Mouse (Mus musculus): ENCODE results near the gene Nmrk2. TPM values are rescaled to one million over a fixed set of nuclear protein-coding genes. Genes with fewer than 3 reads are reported as not detected.

The Nmrk2 gene
- polyA plus RNA-seq, 1 experiment from 2014 or later = 0.30 TPM

GRCm38 (mm10) chr10:81210154-81210553 lies 8.3 kb upstream of the Nmrk2 start:
- H3K4me2 ChIP-seq = no peak overlapping the region
- no peaks in the 10 kb centered on the region for H3K36me3 ChIP-seq
- no peaks in the 10 kb centered on the region for H3K9me3 ChIP-seq
- H3K4me1 ChIP-seq = no peaks in the 10 kb centered on the region
- no peak overlapping the region for H3K9ac ChIP-seq
- no peak overlapping the region for H3K4me3 ChIP-seq
- 92% methylated on average over 5 of the region's 5 CpGs for WGBS
- no peaks in the 10 kb centered on the region; the same call in 1 of the 2 replicates for H3K27me3 ChIP-seq
- H3K27ac ChIP-seq = no peak overlapping the region
- no peak for ATAC-seq (ENCODE audit: borderline replicate concordance, extremely low read depth, low FRiP score, low TSS enrichment)

GRCm38 (mm10) chr10:81204137-81204536 lies 2.3 kb upstream of the Nmrk2 start:
- no peak overlapping the region for H3K9ac ChIP-seq
- 75% methylated on average over 4 of the region's 4 CpGs for WGBS
- no peaks in the 10 kb centered on the region for H3K4me1 ChIP-seq
- H3K4me3 ChIP-seq = no peak overlapping the region
- H3K4me2 ChIP-seq = no peak overlapping the region
- H3K9me3 ChIP-seq = no peaks in the 10 kb centered on the region
- H3K36me3 ChIP-seq = no peaks in the 10 kb centered on the region
- no peak overlapping the region for H3K27ac ChIP-seq
- no peak for ATAC-seq (ENCODE audit: borderline replicate concordance, extremely low read depth, low FRiP score, low TSS enrichment)
- H3K27me3 ChIP-seq = peaks cover 3% of the 10 kb centered on the region; the same call in 1 of the 2 replicates

GRCm38 (mm10) chr10:81202978-81203720 lies 1.3 kb upstream of the Nmrk2 start:
- ATAC-seq (ENCODE audit: borderline replicate concordance, extremely low read depth, low FRiP score, low TSS enrichment) = no peak
- Histone ChIP-seq H3K4me2 (no peak overlapping the region), H3K36me3 (no peaks in the 10 kb centered on the region), H3K9me3 (no peaks in the 10 kb centered on the region), H3K4me1 (no peaks in the 10 kb centered on the region), H3K27ac (no peak overlapping the region), H3K9ac (no peak overlapping the region), H3K4me3 (no peak overlapping the region), H3K27me3 (peaks cover 9% of the 10 kb centered on the region; the same call in 1 of the 2 replicates)
- 55% methylated on average over 8 of the region's 8 CpGs for WGBS

GRCm38 (mm10) chr10:81200605-81201287 lies 1.1 kb downstream of the Nmrk2 start:
- no peaks in the 10 kb centered on the region for H3K36me3 ChIP-seq
- H3K27me3 ChIP-seq = peaks cover 26% of the 10 kb centered on the region
- no peak overlapping the region for H3K4me3 ChIP-seq
- H3K4me2 ChIP-seq = no peak overlapping the region
- no peak for ATAC-seq (ENCODE audit: borderline replicate concordance, extremely low read depth, low FRiP score, low TSS enrichment)
- H3K9me3 ChIP-seq = no peaks in the 10 kb centered on the region
- no peaks in the 10 kb centered on the region for H3K4me1 ChIP-seq
- 64% methylated on average over 20 of the region's 20 CpGs for WGBS
- no peak overlapping the region for H3K9ac ChIP-seq
- H3K27ac ChIP-seq = no peak overlapping the region

- Histone ChIP-seq H3K36me3 (no peaks in the 10 kb centered on the region), H3K4me2 (no peak overlapping the region), H3K4me3 (no peak overlapping the region), H3K9ac (no peak overlapping the region), H3K27me3 (peaks cover 32% of the 10 kb centered on the region), H3K4me1 (no peaks in the 10 kb centered on the region), H3K9me3 (no peaks in the 10 kb centered on the region), H3K27ac (no peak overlapping the region)
- no peak for ATAC-seq (ENCODE audit: borderline replicate concordance, extremely low read depth, low FRiP score, low TSS enrichment)
- WGBS = 81% methylated on average over 13 of the region's 13 CpGs
Measured at GRCm38 (mm10) chr10:81200141-81200540, 1.7 kb downstream of the Nmrk2 start.

DNA sequence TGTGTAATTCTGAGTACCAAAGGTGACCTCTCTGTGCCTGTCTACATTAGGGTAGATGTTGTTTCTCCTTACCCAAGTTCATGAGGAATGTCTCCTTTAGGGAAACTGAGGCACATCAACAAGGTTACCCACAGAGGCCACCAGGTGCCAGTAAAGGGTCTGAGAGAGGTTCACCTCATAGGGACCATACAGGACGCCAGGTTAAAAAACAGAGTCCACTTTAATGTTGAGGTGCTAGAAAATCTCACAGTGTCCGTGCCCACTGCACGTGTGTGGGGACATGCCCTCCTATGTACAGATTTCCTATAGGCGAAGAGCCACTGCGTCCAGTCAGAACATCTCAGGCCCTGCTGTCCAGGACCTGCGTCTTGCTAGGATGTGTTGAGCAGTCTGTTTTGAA lies 2.9 kb downstream of the Nmrk2 start:
- H3K4me2 ChIP-seq = no peak overlapping the region

GRCm38 (mm10) chr10:81198230-81198629 lies 3.6 kb downstream of the Nmrk2 start:
- WGBS = 3% methylated on average over 9 of the region's 9 CpGs

More for the DNA sequence above, 2.9 kb downstream of the Nmrk2 start:
- peaks cover 6% of the 10 kb centered on the region; the same call in 1 of the 2 replicates for H3K4me1 ChIP-seq
- H3K9me3 ChIP-seq = no peaks in the 10 kb centered on the region
- no peak overlapping the region for H3K9ac ChIP-seq
- no peak overlapping the region for H3K27ac ChIP-seq
- H3K4me3 ChIP-seq = no peak overlapping the region
- WGBS = 81% methylated on average over 6 of the region's 6 CpGs
- no peaks in the 10 kb centered on the region for H3K36me3 ChIP-seq
- ATAC-seq (ENCODE audit: borderline replicate concordance, extremely low read depth, low FRiP score, low TSS enrichment) = no peak
- peaks cover 44% of the 10 kb centered on the region for H3K27me3 ChIP-seq

GRCm38 (mm10) chr10:81197305-81197704 lies 4.5 kb downstream of the Nmrk2 start:
- peaks cover 54% of the 10 kb centered on the region for H3K27me3 ChIP-seq
- H3K27ac ChIP-seq = no peak overlapping the region
- no peaks in the 10 kb centered on the region for H3K9me3 ChIP-seq
- H3K4me1 ChIP-seq = peaks cover 16% of the 10 kb centered on the region
- no peak for ATAC-seq (ENCODE audit: borderline replicate concordance, extremely low read depth, low FRiP score, low TSS enrichment)
- no peak overlapping the region for H3K9ac ChIP-seq
- WGBS = 47% methylated on average over 6 of the region's 6 CpGs
- H3K36me3 ChIP-seq = no peaks in the 10 kb centered on the region
- H3K4me2 ChIP-seq = no peak overlapping the region
- no peak overlapping the region for H3K4me3 ChIP-seq

More at GRCm38 (mm10) chr10:81198230-81198629, 3.6 kb downstream of the Nmrk2 start:
- Histone ChIP-seq H3K36me3 (no peaks in the 10 kb centered on the region), H3K27me3 (peaks cover 51% of the 10 kb centered on the region), H3K4me1 (peaks cover 9% of the 10 kb centered on the region), H3K27ac (no peak overlapping the region), H3K9me3 (no peaks in the 10 kb centered on the region), H3K9ac (no peak overlapping the region), H3K4me2 (no peak overlapping the region), H3K4me3 (no peak overlapping the region)
- no peak for ATAC-seq (ENCODE audit: borderline replicate concordance, extremely low read depth, low FRiP score, low TSS enrichment)

DNA sequence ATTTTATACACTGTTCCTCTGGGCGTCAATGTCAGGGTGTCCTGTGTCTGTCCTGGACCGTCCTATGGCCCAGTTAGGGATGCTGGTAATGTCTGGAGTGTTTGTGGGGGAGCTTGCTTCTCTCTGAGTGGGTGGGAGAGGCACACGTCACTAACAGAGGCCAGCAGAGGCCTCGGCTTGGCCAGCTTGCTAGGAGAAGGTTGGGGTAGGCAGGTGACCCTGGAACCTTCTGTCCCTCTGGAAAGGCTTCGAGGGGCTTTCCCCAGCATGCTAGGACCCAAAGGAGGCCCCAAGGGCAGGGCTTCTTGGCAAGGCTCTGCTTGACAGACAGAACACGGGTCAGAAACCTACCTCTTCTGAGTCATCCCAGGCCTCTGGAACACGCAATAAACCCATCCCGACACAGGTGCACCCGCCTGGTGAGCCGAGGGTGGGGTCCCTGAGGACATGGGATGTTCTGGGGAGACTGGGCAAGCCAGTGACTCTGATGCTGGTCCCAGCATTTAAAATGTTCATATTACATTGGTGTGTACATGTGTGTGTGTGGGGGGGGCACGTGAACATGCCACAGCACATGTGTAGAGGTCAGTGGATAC lies 5.3 kb downstream of the Nmrk2 start:
- ATAC-seq (ENCODE audit: borderline replicate concordance, extremely low read depth, low FRiP score, low TSS enrichment) = no peak
- 51% methylated on average over 11 of the region's 11 CpGs for WGBS
- peaks cover 54% of the 10 kb centered on the region for H3K27me3 ChIP-seq
- no peak overlapping the region for H3K4me3 ChIP-seq
- H3K4me2 ChIP-seq = no peak overlapping the region
- H3K9ac ChIP-seq = no peak overlapping the region
- peaks cover 23% of the 10 kb centered on the region for H3K4me1 ChIP-seq
- H3K27ac ChIP-seq = no peak overlapping the region; the same call in 1 of the 2 replicates
- no peaks in the 10 kb centered on the region for H3K36me3 ChIP-seq
- no peaks in the 10 kb centered on the region for H3K9me3 ChIP-seq

DNA sequence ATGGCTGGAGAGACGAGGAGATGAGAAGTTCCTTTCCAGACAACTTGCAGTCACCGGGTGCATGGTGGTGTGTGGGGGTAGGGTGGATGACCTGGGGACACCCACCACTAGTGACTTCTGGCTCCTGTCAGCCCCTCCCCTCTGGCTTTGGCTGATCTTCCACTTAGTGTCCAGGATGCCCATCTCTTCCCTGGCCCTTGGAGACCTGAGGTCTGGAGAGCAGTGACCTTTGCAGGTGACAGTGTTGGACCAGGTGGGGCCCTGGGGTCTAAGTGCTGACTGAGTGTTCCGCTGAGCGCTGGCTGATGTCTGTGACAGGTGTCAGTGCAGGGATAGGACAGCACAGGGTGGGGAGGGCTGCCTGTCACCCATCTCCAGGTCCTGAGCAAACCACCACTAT lies 6.6 kb downstream of the Nmrk2 start:
- Histone ChIP-seq H3K9me3 (no peaks in the 10 kb centered on the region), H3K4me1 (peaks cover 32% of the 10 kb centered on the region), H3K27me3 (peaks cover 54% of the 10 kb centered on the region), H3K9ac (no peak overlapping the region), H3K4me3 (no peak overlapping the region), H3K36me3 (peaks cover 4% of the 10 kb centered on the region), H3K4me2 (peak overlapping the region; percentile 26; the same call in 1 of the 2 replicates), H3K27ac (peak overlapping the region; percentile 55)
- WGBS = 52% methylated on average over 4 of the region's 4 CpGs
- ATAC-seq (ENCODE audit: borderline replicate concordance, extremely low read depth, low FRiP score, low TSS enrichment) = no peak

- ATAC-seq (ENCODE audit: borderline replicate concordance, extremely low read depth, low FRiP score, low TSS enrichment) = no peak
- H3K9ac ChIP-seq = 0 out of 2 replicates have a peak overlapping the region, but pooled peaks have one; percentile 19
- peaks cover 32% of the 10 kb centered on the region for H3K4me1 ChIP-seq
- 11% methylated on average over 37 of the region's 37 CpGs for whole genome bisulfite sequencing
- no peaks in the 10 kb centered on the region for H3K9me3 ChIP-seq
- H3K36me3 ChIP-seq = peaks cover 12% of the 10 kb centered on the region
- H3K27me3 ChIP-seq = peaks cover 51% of the 10 kb centered on the region
- peak overlapping the region; percentile 55 for H3K27ac ChIP-seq
- H3K4me2 ChIP-seq = peak overlapping the region; percentile 26
- peak overlapping the region; percentile 4; the same call in 1 of the 2 replicates for H3K4me3 ChIP-seq
Measured at GRCm38 (mm10) chr10:81193991-81194774, 7.7 kb downstream of the Nmrk2 start.
